Mouse (Mus musculus): ENCODE measurements around the gene Cntn4. TPM values are rescaled to one million over a fixed set of nuclear protein-coding genes. Genes with fewer than 3 reads are reported as not detected.

Cntn4 gene
- polyA plus RNA-seq, 1 experiment from 2014 or later: 32.1 TPM

GRCm38 (mm10) chr6:106481533-106481932 is 804.1 kb downstream of the Cntn4 start:
- WGBS: 80% methylated on average over 1 of the region's 1 CpGs
- no peak for ATAC-seq (replicated peaks)

GRCm38 (mm10) chr6:106496303-106496702 is 818.8 kb downstream of the Cntn4 start:
- Histone ChIP-seq H3K9me3 (no peaks in the 10 kb centered on the region), H3K9ac (no peak overlapping the region), H3K4me1 (no peaks in the 10 kb centered on the region), H3K4me3 (no peak overlapping the region), H3K27ac (no peak overlapping the region), H3K27me3 (replicated peaks) (no peaks in the 10 kb centered on the region), H3K4me2 (no peak overlapping the region), H3K36me3 (replicated peaks) (no peaks in the 10 kb centered on the region)
- 88% methylated on average over 3 of the region's 3 CpGs for WGBS
- no peak for ATAC-seq (replicated peaks)

More at GRCm38 (mm10) chr6:106481533-106481932, 804.1 kb downstream of the Cntn4 start:
- H3K27me3 ChIP-seq (replicated peaks): no peaks in the 10 kb centered on the region
- no peak overlapping the region for H3K4me2 ChIP-seq
- no peak overlapping the region for H3K27ac ChIP-seq
- no peak overlapping the region for H3K4me3 ChIP-seq
- H3K4me1 ChIP-seq: no peaks in the 10 kb centered on the region
- H3K9me3 ChIP-seq: no peaks in the 10 kb centered on the region
- no peak overlapping the region for H3K9ac ChIP-seq
- H3K36me3 ChIP-seq (replicated peaks): no peaks in the 10 kb centered on the region

DNA sequence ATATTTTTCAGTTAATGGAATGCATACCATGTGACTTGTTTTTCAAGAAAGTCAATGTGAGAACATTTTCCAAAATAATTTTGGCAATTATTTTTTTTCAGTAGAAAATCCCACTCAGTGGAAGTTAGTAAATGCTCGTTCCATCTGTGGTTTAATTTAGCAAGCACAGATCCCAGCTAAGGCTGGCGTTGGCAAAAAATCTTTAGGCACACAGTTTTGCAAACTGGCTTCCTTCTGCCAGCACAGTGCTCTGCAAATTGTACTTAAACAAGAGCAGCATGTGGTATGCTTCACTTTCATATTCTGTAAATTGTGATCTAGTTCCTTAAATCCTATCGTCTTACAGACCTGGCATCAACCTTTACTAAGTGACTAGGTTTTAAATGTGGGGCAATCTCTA is 821.7 kb downstream of the Cntn4 start:
- H3K27me3 ChIP-seq (replicated peaks): no peaks in the 10 kb centered on the region
- no peak overlapping the region for H3K4me2 ChIP-seq
- H3K27ac ChIP-seq: no peak overlapping the region
- H3K36me3 ChIP-seq (replicated peaks): no peaks in the 10 kb centered on the region
- H3K4me3 ChIP-seq: no peak overlapping the region
- ATAC-seq (replicated peaks): no peak
- 87% methylated on average over 3 of the region's 3 CpGs for WGBS
- no peaks in the 10 kb centered on the region for H3K9me3 ChIP-seq
- no peak overlapping the region for H3K9ac ChIP-seq
- H3K4me1 ChIP-seq: peaks cover 4% of the 10 kb centered on the region

- H3K27me3 ChIP-seq (replicated peaks): no peaks in the 10 kb centered on the region
- H3K4me1 ChIP-seq: peaks cover 4% of the 10 kb centered on the region
- no peaks in the 10 kb centered on the region for H3K9me3 ChIP-seq
- ATAC-seq (replicated peaks): no peak
- no peak overlapping the region for H3K4me2 ChIP-seq
- no peak overlapping the region for H3K9ac ChIP-seq
- 53% methylated on average over 9 of the region's 9 CpGs for WGBS
- no peak overlapping the region for H3K27ac ChIP-seq
- no peaks in the 10 kb centered on the region for H3K36me3 ChIP-seq (replicated peaks)
- H3K4me3 ChIP-seq: no peak overlapping the region
Measured at GRCm38 (mm10) chr6:106503961-106504360, 826.5 kb downstream of the Cntn4 start.

- H3K27ac ChIP-seq: no peak overlapping the region
- 66% methylated on average over 1 of the region's 1 CpGs for WGBS
- no peaks in the 10 kb centered on the region for H3K9me3 ChIP-seq
- no peaks in the 10 kb centered on the region for H3K27me3 ChIP-seq (replicated peaks)
- no peak for ATAC-seq (replicated peaks)
- no peak overlapping the region for H3K4me2 ChIP-seq
- no peak overlapping the region for H3K9ac ChIP-seq
- H3K4me1 ChIP-seq: no peaks in the 10 kb centered on the region
- no peak overlapping the region for H3K4me3 ChIP-seq
- no peaks in the 10 kb centered on the region for H3K36me3 ChIP-seq (replicated peaks)
Measured at GRCm38 (mm10) chr6:106520367-106520766, 842.9 kb downstream of the Cntn4 start.

GRCm38 (mm10) chr6:106543500-106543899 is 866.0 kb downstream of the Cntn4 start:
- no peak for ATAC-seq (replicated peaks)
- H3K9me3 ChIP-seq: no peaks in the 10 kb centered on the region
- no peak overlapping the region for H3K4me3 ChIP-seq
- H3K4me2 ChIP-seq: no peak overlapping the region
- H3K9ac ChIP-seq: no peak overlapping the region
- no peaks in the 10 kb centered on the region for H3K4me1 ChIP-seq
- no peaks in the 10 kb centered on the region for H3K27me3 ChIP-seq (replicated peaks)
- H3K27ac ChIP-seq: no peak overlapping the region
- no peaks in the 10 kb centered on the region for H3K36me3 ChIP-seq (replicated peaks)

- 49% methylated on average over 6 of the region's 6 CpGs for WGBS
Measured at GRCm38 (mm10) chr6:106561649-106562048, 884.2 kb downstream of the Cntn4 start.

GRCm38 (mm10) chr6:106565316-106565715 is 887.9 kb downstream of the Cntn4 start:
- ATAC-seq (replicated peaks): no peak
- H3K27me3 ChIP-seq (replicated peaks): no peaks in the 10 kb centered on the region
- H3K9me3 ChIP-seq: no peaks in the 10 kb centered on the region
- no peaks in the 10 kb centered on the region for H3K36me3 ChIP-seq (replicated peaks)
- H3K9ac ChIP-seq: no peak overlapping the region
- no peak overlapping the region for H3K27ac ChIP-seq
- 78% methylated on average over 7 of the region's 7 CpGs for WGBS
- H3K4me2 ChIP-seq: no peak overlapping the region
- no peak overlapping the region for H3K4me3 ChIP-seq
- 0 out of 2 replicates have a peak, but pooled peaks cover 2% of the 10 kb centered on the region for H3K4me1 ChIP-seq

More at GRCm38 (mm10) chr6:106561649-106562048, 884.2 kb downstream of the Cntn4 start:
- ATAC-seq (replicated peaks): peak; percentile 65; the same call in 1 of the 2 replicates
- H3K9ac ChIP-seq: no peak overlapping the region
- no peaks in the 10 kb centered on the region for H3K36me3 ChIP-seq (replicated peaks)
- 0 out of 2 replicates have a peak, but pooled peaks cover 2% of the 10 kb centered on the region for H3K4me1 ChIP-seq
- no peaks in the 10 kb centered on the region for H3K9me3 ChIP-seq
- no peak overlapping the region for H3K4me2 ChIP-seq
- H3K27ac ChIP-seq: no peak overlapping the region
- no peaks in the 10 kb centered on the region for H3K27me3 ChIP-seq (replicated peaks)
- H3K4me3 ChIP-seq: no peak overlapping the region

DNA sequence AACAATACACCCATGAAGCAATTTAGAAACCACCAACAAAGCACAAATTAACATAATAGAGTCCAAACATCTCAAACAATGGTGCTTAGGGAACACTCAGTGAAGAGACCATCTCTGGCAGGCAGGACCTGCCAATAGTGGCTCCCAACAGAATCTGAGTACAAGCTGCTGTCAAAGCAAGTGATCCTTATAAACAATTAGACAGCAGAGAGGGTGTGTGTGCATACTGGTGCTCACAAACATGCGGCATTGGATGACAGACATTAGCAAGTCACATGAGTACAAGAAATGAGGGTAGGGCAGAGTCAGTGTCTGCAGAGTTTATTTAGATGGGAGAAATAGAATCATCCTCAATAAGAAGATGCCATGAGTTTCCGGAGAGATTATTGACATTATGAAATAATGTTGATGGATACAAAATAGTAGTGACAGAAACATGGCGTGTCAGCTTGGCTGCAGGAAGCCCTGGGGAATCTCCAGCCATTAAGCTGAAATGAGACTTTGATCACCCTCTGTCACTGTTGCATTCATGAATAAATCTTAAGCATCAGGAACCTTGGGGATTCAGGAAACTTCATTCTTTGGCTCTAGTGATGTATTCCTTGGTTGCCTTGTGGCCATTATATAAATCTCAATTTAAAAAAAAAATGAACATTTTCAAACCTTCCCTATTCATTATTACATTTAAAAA is 888.5 kb downstream of the Cntn4 start:
- no peaks in the 10 kb centered on the region for H3K9me3 ChIP-seq
- H3K4me1 ChIP-seq: 0 out of 2 replicates have a peak, but pooled peaks cover 2% of the 10 kb centered on the region
- peak; percentile 80; the same call in 1 of the 2 replicates for ATAC-seq (replicated peaks)
- H3K9ac ChIP-seq: no peak overlapping the region
- no peak overlapping the region for H3K4me3 ChIP-seq
- no peak overlapping the region for H3K27ac ChIP-seq
- H3K4me2 ChIP-seq: no peak overlapping the region
- no peaks in the 10 kb centered on the region for H3K36me3 ChIP-seq (replicated peaks)
- no peaks in the 10 kb centered on the region for H3K27me3 ChIP-seq (replicated peaks)
- 41% methylated on average over 3 of the region's 3 CpGs for WGBS

- H3K4me2 ChIP-seq: no peak overlapping the region
- no peak overlapping the region for H3K27ac ChIP-seq
- no peak for ATAC-seq (replicated peaks)
- 80% methylated on average over 11 of the region's 11 CpGs for WGBS
- no peaks in the 10 kb centered on the region for H3K9me3 ChIP-seq
- H3K4me1 ChIP-seq: 0 out of 2 replicates have a peak, but pooled peaks cover 2% of the 10 kb centered on the region
- H3K4me3 ChIP-seq: no peak overlapping the region
- H3K9ac ChIP-seq: no peak overlapping the region
- H3K27me3 ChIP-seq (replicated peaks): no peaks in the 10 kb centered on the region
- H3K36me3 ChIP-seq (replicated peaks): no peaks in the 10 kb centered on the region
Measured at GRCm38 (mm10) chr6:106566929-106567621, 889.6 kb downstream of the Cntn4 start.

- no peaks in the 10 kb centered on the region for H3K4me1 ChIP-seq
- H3K4me3 ChIP-seq: no peak overlapping the region
- H3K9me3 ChIP-seq: no peaks in the 10 kb centered on the region
- no peaks in the 10 kb centered on the region for H3K27me3 ChIP-seq (replicated peaks)
- ATAC-seq (replicated peaks): no peak
- no peak overlapping the region for H3K9ac ChIP-seq
- WGBS: 64% methylated on average over 5 of the region's 5 CpGs
- H3K27ac ChIP-seq: no peak overlapping the region
- H3K36me3 ChIP-seq (replicated peaks): no peaks in the 10 kb centered on the region
- no peak overlapping the region for H3K4me2 ChIP-seq
Measured at GRCm38 (mm10) chr6:106580124-106580523, 902.7 kb downstream of the Cntn4 start.

DNA sequence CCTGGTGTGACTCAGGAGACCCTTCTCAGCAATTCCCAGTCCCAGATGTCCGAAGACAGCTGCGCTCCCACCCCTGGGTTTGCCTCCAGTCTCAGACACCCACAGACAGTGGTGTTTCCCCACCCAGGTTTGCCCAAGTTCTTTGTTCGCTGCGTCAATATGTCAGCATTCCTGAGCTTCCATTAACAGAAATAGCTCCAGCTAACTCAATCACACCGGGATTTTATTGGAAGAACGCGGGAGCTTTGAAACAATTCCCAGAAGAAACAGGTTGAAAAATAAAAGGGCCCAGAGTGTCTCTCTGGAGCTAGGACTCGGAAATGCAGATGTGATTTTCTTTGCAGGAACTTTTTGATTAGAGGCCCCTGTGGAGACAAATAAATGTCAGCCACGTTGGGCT is 916.3 kb downstream of the Cntn4 start:
- no peak overlapping the region for H3K27ac ChIP-seq
- H3K4me1 ChIP-seq: peaks cover 8% of the 10 kb centered on the region; the same call in 1 of the 2 replicates
- H3K36me3 ChIP-seq (replicated peaks): no peaks in the 10 kb centered on the region
- no peaks in the 10 kb centered on the region for H3K9me3 ChIP-seq
- WGBS: 16% methylated on average over 9 of the region's 9 CpGs
- H3K27me3 ChIP-seq (replicated peaks): no peaks in the 10 kb centered on the region
- no peak overlapping the region for H3K4me2 ChIP-seq
- H3K4me3 ChIP-seq: no peak overlapping the region
- H3K9ac ChIP-seq: no peak overlapping the region
- no peak for ATAC-seq (replicated peaks)

DNA sequence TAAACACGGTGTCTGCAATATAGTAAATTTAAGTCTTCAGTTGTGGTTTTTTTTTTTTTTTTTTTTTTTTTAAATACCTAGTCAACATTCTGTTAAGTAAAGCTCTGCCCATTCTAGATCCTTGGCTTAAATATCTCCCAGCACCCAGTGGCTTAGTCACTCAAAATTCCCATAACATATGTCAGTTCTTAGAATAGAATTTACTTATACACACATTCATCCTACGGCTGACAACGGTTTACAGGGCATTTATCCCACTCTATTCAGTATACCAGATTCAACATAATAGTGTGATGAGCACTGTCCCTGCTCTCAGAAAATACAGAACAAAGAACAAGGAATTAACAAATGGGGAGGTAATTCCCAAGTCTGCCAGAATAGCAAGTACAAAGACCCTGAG is 939.6 kb downstream of the Cntn4 start:
- no peak overlapping the region for H3K27ac ChIP-seq
- H3K9ac ChIP-seq: no peak overlapping the region
- WGBS: 72% methylated on average over 3 of the region's 3 CpGs
- ATAC-seq (replicated peaks): no peak
- H3K36me3 ChIP-seq (replicated peaks): no peaks in the 10 kb centered on the region
- no peak overlapping the region for H3K4me2 ChIP-seq
- H3K4me3 ChIP-seq: no peak overlapping the region
- no peaks in the 10 kb centered on the region for H3K9me3 ChIP-seq
- H3K4me1 ChIP-seq: no peaks in the 10 kb centered on the region
- no peaks in the 10 kb centered on the region for H3K27me3 ChIP-seq (replicated peaks)

Measured in midbrain, embryonic 15.5 days (tissue).